Mouse (Mus musculus): ENCODE measurements around the gene Ccnl2. TPM values are rescaled to one million over a fixed set of nuclear protein-coding genes. Genes with fewer than 3 reads are reported as not detected.
A peak's percentile ranks its signal among the peaks of the same experiment; 100 is the strongest.

Ccnl2 gene
- total and polyA plus RNA-seq, 3 experiments: 46.1 to 103 (median 48.6) TPM

DNA sequence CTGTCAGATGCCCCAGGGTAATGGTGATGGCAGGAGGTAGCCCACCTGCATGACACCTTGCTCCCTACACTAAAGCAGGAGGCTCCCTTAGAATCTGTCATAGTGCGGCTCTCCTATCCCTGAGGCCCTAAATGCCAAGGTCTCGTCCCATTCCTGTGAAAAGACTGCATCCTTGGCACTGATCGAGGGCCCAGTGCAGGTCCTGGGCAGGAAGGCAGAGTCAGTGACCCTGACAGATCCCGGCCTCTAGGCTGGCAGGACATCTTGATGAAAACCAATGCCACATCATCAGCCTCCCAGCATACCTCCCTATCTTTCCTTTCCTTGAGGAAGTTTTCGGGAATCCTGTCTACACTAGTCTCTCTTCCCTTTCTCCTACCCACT is 42.8 kb upstream of the Ccnl2 start:
- no peak overlapping the region for H3K27ac ChIP-seq (ENCODE audit: control insufficient read depth, low read depth, low read length)
- H3K9me3 ChIP-seq (replicated peaks; ENCODE audit: insufficient read depth, low read length): no peaks in the 10 kb centered on the region
- no peaks in the 10 kb centered on the region for H3K27me3 ChIP-seq (ENCODE audit: control insufficient read depth in 1 of 2, insufficient read depth in 2 of 2, low read length in 2 of 2)
- H3K4me1 ChIP-seq (ENCODE audit: control insufficient read depth in 1 of 2, insufficient read depth in 2 of 2, low read length in 2 of 2): peaks cover 0 to 14% of the 10 kb centered on the region in 2 experiments; a peak in 2 of 4 replicates
- H3K36me3 ChIP-seq (ENCODE audit: control insufficient read depth in 1 of 2, insufficient read depth in 2 of 2, low read length in 2 of 2): peaks cover 0 to 2% of the 10 kb centered on the region in 2 experiments; a peak in 1 of 4 replicates
- peak overlapping the region; percentile 73 to 84 for H3K4me3 ChIP-seq (ENCODE audit: control insufficient read depth in 1 of 2, insufficient read depth in 1 of 2, low read depth in 2 of 2, low read length in 2 of 2)
- TF ChIP-seq ZMIZ1 (IDR thresholded peaks at IDR 0.05; ENCODE audit: low read depth, low read length): 0 out of 2 replicates have a peak, but pooled peaks have one; percentile 14
- TF ChIP-seq POLR2A (IDR thresholded peaks at IDR 0.05; ENCODE audit: control insufficient read depth in 1 of 2, insufficient read depth in 1 of 2, low read depth in 1 of 2, low read length in 2 of 2, poor library complexity in 1 of 2): no peak
- peaks cover 3% of the 10 kb centered on the region; the same call in 1 of the 2 replicates for H3K79me2 ChIP-seq (ENCODE audit: control insufficient read depth, insufficient read depth, low read length, poor library complexity)
- DNase-seq (ENCODE audit: low read depth, low spot score): no peak
- peak overlapping the region; percentile 97 for H3K9ac ChIP-seq (ENCODE audit: control insufficient read depth, low read depth, low read length, poor library complexity, severe bottlenecking)

- Histone ChIP-seq H3K27me3 (ENCODE audit: control insufficient read depth in 1 of 2, insufficient read depth in 2 of 2, low read length in 2 of 2) (no peaks in the 10 kb centered on the region), H3K36me3 (ENCODE audit: control insufficient read depth in 1 of 2, insufficient read depth in 2 of 2, low read length in 2 of 2) (peaks cover 0 to 2% of the 10 kb centered on the region in 2 experiments; a peak in 1 of 4 replicates), H3K4me1 (ENCODE audit: control insufficient read depth in 1 of 2, insufficient read depth in 2 of 2, low read length in 2 of 2) (peaks cover 0 to 15% of the 10 kb centered on the region in 2 experiments; a peak in 2 of 4 replicates), H3K9me3 (replicated peaks; ENCODE audit: insufficient read depth, low read length) (no peaks in the 10 kb centered on the region), H3K4me3 (ENCODE audit: control insufficient read depth in 1 of 2, insufficient read depth in 1 of 2, low read depth in 2 of 2, low read length in 2 of 2) (peak overlapping the region; percentile 73 to 84), H3K79me2 (ENCODE audit: control insufficient read depth, insufficient read depth, low read length, poor library complexity) (peaks cover 3% of the 10 kb centered on the region; the same call in 1 of the 2 replicates), H3K27ac (ENCODE audit: control insufficient read depth, low read depth, low read length) (peak overlapping the region; percentile 55), H3K9ac (ENCODE audit: control insufficient read depth, low read depth, low read length, poor library complexity, severe bottlenecking) (peak overlapping the region; percentile 97)
- peak; percentile 87 for DNase-seq (ENCODE audit: low read depth, low spot score)
- no peak for TF ChIP-seq RCOR1 (IDR thresholded peaks at IDR 0.05; ENCODE audit: low read depth, low read length)
- TF ChIP-seq MYB (IDR thresholded peaks at IDR 0.05; ENCODE audit: low read depth, low read length): no peak
- no peak for TF ChIP-seq BHLHE40 (IDR thresholded peaks at IDR 0.05; ENCODE audit: borderline replicate concordance, low read depth, low read length)
- TF ChIP-seq UBTF (IDR thresholded peaks at IDR 0.05; ENCODE audit: borderline replicate concordance, insufficient read depth, low read depth, low read length): no peak
- no peak for TF ChIP-seq POLR2AphosphoS5 (IDR thresholded peaks at IDR 0.05; ENCODE audit: borderline replicate concordance, low read depth, low read length)
- TF ChIP-seq ZNF384 (IDR thresholded peaks at IDR 0.05; ENCODE audit: low read depth, low read length): no peak
- TF ChIP-seq CTCF (IDR thresholded peaks at IDR 0.05 in 2 of 3, conservative IDR thresholded peaks at IDR 0.05 in 1 of 3; ENCODE audit: control insufficient read depth in 1 of 3, insufficient read depth in 1 of 3, low read depth in 2 of 3, low read length in 3 of 3, poor library complexity in 1 of 3, severe bottlenecking in 1 of 3): peak; percentile 83 to 99 (median 92)
- no peak for TF ChIP-seq MAFK (IDR thresholded peaks at IDR 0.05; ENCODE audit: borderline replicate concordance, low read depth, low read length)
- TF ChIP-seq GABPA (IDR thresholded peaks at IDR 0.05; ENCODE audit: low read depth, low read length): no peak
- TF ChIP-seq GATA1 (IDR thresholded peaks at IDR 0.05; ENCODE audit: low read depth, low read length): no peak
- TF ChIP-seq E2F4 (IDR thresholded peaks at IDR 0.05; ENCODE audit: borderline replicate concordance, low read depth, low read length): no peak
- no peak for TF ChIP-seq ZMIZ1 (IDR thresholded peaks at IDR 0.05; ENCODE audit: low read depth, low read length)
- TF ChIP-seq MAZ (IDR thresholded peaks at IDR 0.05; ENCODE audit: low read depth, low read length): no peak; the same call in 1 of the 2 replicates
- TF ChIP-seq NELFE (IDR thresholded peaks at IDR 0.05; ENCODE audit: low read depth, low read length): peak; percentile 69
- TF ChIP-seq MAX (IDR thresholded peaks at IDR 0.05; ENCODE audit: low read length): peak; percentile 73
- TF ChIP-seq NRF1 (IDR thresholded peaks at IDR 0.05; ENCODE audit: insufficient read depth, low read depth, low read length, poor library complexity, severe bottlenecking): no peak
- peak; percentile 66 for TF ChIP-seq RAD21 (IDR thresholded peaks at IDR 0.05; ENCODE audit: low read depth, low read length)
- TF ChIP-seq ELF1 (IDR thresholded peaks at IDR 0.05; ENCODE audit: low read depth, low read length): no peak
- no peak for TF ChIP-seq USF1 (IDR thresholded peaks at IDR 0.05; ENCODE audit: low read depth, low read length)
- TF ChIP-seq TBP (IDR thresholded peaks at IDR 0.05; ENCODE audit: low read depth, low read length): 0 out of 2 replicates have a peak, but pooled peaks have one; percentile 14
- TF ChIP-seq CHD2 (IDR thresholded peaks at IDR 0.05; ENCODE audit: low read length): no peak
- peak; percentile 60 for TF ChIP-seq SMC3 (IDR thresholded peaks at IDR 0.05; ENCODE audit: low read depth, low read length)
- no peak for TF ChIP-seq JUND (IDR thresholded peaks at IDR 0.05; ENCODE audit: low read depth, low read length)
- TF ChIP-seq CHD1 (IDR thresholded peaks at IDR 0.05; ENCODE audit: low read depth, low read length): no peak
- peak; percentile 37; the same call in 1 of the 2 replicates for TF ChIP-seq TCF12 (IDR thresholded peaks at IDR 0.05; ENCODE audit: low read depth, low read length)
- TF ChIP-seq HCFC1 (IDR thresholded peaks at IDR 0.05; ENCODE audit: low read depth, low read length): peak; percentile 71
- no peak for TF ChIP-seq EP300 (IDR thresholded peaks at IDR 0.05; ENCODE audit: low read depth in 1 of 2, low read length in 2 of 2)
- peak; percentile 60; the same call in 1 of the 2 replicates for TF ChIP-seq POLR2AphosphoS2 (IDR thresholded peaks at IDR 0.05; ENCODE audit: low read length)
- no peak for TF ChIP-seq KAT2A (conservative IDR thresholded peaks at IDR 0.05; ENCODE audit: low read depth, low read length)
- TF ChIP-seq POLR2A (IDR thresholded peaks at IDR 0.05; ENCODE audit: control insufficient read depth in 1 of 2, insufficient read depth in 1 of 2, low read depth in 1 of 2, low read length in 2 of 2, poor library complexity in 1 of 2): peak; percentile 85 to 91
Observed at GRCm38 (mm10) chr4:155769880-155770512, 42.3 kb upstream of the Ccnl2 start.

Data from MEL (cell line).